Mouse (Mus musculus) thymus, adult 2 months (tissue): ENCODE results near the gene Dnajc5.
A peak's percentile ranks its signal among the peaks of the same experiment; 100 is the strongest.

Source experiments
- CTCF ChIP-seq: fragments of 200-500 bp; IDR thresholded peaks from 2 replicates; pipeline ENCODE4 v1.5.1; 2012; ENCODE audit warnings: mild to moderate bottlenecking, control low read depth, low read length, moderate library complexity, borderline replicate concordance; ENCODE audit not compliant: control insufficient read depth, poor library complexity, insufficient read depth; ENCODE audit errors: extremely low read depth
- POLR2A ChIP-seq: fragments of 200-500 bp; IDR thresholded peaks from 2 replicates; pipeline ENCODE4 v1.6.1; 2012; ENCODE audit warnings: mild to moderate bottlenecking, low read length, control low read depth, moderate library complexity; ENCODE audit not compliant: control insufficient read depth, poor library complexity, insufficient read depth; ENCODE audit errors: extremely low read depth

GRCm38 (mm10) chr2:181520936-181521227, 597 bp downstream of the Dnajc5 start:
- TF ChIP-seq CTCF (peak; percentile 4; the same call in 1 of the 2 replicates), POLR2A (no peak)
